Mouse (Mus musculus): ENCODE results near the gene Kxd1.

The Kxd1 gene

GRCm38 (mm10) chr8:70527512-70528181 is at the start of gene Kxd1, which contains the start of gene Fkbp8:
TSS of gene Kxd1 (minus strand) at chr8:70527956.
TSS of gene Fkbp8 (plus strand) at chr8:70527724.
- WGBS = under 1% methylated on average over 60 of the region's 61 CpGs

GRCm38 (mm10) chr8:70577207-70577606 is 49.5 kb upstream of the Kxd1 start:
- 93% methylated on average over 3 of the region's 3 CpGs for WGBS

DNA sequence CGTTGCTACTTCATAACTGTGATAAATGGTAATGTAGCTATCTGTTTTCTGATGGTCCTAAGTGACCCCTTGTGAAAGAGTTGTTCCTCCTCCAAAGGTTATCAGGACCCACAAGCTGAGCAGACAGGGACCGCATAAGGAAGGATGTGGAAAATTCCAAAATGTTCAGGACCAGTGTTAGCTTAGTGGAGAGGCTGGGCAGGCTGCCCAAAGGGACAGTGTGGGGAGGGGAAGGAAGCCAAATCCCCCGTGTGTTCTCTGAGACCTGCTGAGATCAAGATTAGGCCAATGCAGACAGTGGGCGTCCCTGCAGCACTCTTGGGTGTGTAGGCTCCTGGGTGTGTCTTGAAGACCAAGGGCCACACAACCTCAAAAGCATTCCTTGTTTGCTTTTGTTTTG is 47.2 kb upstream of the Kxd1 start:
- 47% methylated on average over 4 of the region's 4 CpGs for WGBS

GRCm38 (mm10) chr8:70570990-70571389 is 43.2 kb upstream of the Kxd1 start:
- 68% methylated on average over 6 of the region's 6 CpGs for WGBS

DNA sequence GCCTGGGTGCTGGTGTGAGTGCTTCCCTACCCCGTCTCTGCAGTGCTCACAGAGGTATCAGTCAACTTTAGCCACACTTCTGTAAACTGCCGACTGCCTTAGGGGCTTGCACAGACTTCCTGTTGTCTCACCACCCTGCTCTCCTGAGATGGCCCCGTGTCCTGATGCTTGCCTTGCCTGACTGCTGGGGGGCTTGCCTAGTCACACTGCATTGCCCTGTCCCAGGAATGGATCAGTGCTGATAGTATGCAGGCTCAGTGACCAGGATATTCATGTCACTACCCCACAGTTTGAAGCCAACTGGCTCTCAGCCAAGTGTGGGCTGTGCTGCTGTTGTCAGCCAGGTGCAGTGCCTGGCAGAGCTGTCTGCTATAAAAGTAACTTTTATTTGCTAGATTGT is 37.8 kb upstream of the Kxd1 start:
- 62% methylated on average over 3 of the region's 3 CpGs for WGBS

GRCm38 (mm10) chr8:70564696-70565235 is 37.0 kb upstream of the Kxd1 start:
- 72% methylated on average over 3 of the region's 3 CpGs for WGBS

- WGBS = 86% methylated on average over 6 of the region's 6 CpGs
These were observed 36.1 kb upstream of the Kxd1 start for GRCm38 (mm10) chr8:70563763-70564387.

DNA sequence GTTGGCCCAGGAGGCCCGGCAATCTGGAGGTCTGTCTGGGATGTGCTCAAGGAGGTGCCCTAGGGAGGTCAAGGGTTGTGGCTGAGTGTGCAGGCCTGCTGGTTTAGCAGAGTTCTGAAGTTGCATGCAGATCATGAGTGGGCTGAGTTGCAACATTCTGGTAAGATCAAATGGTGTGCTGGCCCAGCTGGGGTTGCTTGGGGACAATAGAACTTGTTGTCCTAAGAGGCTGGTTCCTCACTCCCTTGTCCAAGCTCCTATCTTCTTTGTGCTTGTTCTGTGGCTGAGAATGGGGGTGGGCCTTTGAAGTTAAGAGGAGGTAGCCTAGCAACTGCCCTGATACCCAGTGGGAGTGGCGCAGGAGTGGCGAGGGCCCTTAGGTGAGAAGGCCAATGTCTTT is 35.0 kb upstream of the Kxd1 start:
- 83% methylated on average over 3 of the region's 3 CpGs for WGBS

GRCm38 (mm10) chr8:70561809-70562535 is 34.2 kb upstream of the Kxd1 start:
- 72% methylated on average over 7 of the region's 7 CpGs for WGBS

GRCm38 (mm10) chr8:70561357-70561756 is 33.6 kb upstream of the Kxd1 start:
- 48% methylated on average over 4 of the region's 4 CpGs for WGBS

- WGBS = 54% methylated on average over 3 of the region's 3 CpGs
These were observed 32.8 kb upstream of the Kxd1 start for GRCm38 (mm10) chr8:70560564-70560963.

- 56% methylated on average over 2 of the region's 2 CpGs for WGBS
These were observed 32.3 kb upstream of the Kxd1 start for GRCm38 (mm10) chr8:70560096-70560495.

- 66% methylated on average over 3 of the region's 3 CpGs for WGBS
These were observed 31.2 kb upstream of the Kxd1 start for GRCm38 (mm10) chr8:70558983-70559382.

- WGBS = 53% methylated on average over 4 of the region's 4 CpGs
These were observed 30.6 kb upstream of the Kxd1 start for GRCm38 (mm10) chr8:70558334-70558733.

DNA sequence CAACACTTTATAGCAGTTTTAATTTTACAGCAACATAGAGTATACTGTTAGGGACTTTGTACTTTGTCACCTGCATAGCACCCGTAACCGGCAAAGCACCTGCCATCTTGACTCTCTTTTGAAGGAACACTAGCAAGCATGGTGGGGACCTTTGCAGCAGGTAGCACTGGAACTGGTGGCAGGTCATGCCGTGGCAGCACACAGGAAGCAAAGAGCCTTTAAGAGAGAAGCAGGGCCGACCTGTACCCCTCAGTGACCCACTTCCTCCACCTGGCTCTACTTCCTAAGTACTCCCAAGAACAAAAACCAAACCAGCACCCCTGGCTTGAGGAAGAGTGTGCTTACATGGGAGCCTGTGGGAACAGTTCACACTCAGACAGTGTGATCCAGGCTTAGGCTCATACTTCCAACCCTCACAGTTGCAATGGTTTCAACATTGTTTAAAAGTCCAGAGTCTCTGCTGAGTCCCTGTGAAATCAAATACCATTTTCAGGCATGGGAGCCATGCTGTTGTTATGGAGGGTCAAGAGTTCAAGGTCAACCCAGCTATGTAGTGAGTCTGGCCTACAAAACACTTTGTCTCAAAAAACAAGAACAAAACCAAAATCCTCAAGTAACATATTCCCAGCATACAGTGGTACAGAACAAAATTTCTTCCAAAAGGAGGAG is 27.5 kb upstream of the Kxd1 start:
- 94% methylated on average over 4 of the region's 4 CpGs for WGBS

DNA sequence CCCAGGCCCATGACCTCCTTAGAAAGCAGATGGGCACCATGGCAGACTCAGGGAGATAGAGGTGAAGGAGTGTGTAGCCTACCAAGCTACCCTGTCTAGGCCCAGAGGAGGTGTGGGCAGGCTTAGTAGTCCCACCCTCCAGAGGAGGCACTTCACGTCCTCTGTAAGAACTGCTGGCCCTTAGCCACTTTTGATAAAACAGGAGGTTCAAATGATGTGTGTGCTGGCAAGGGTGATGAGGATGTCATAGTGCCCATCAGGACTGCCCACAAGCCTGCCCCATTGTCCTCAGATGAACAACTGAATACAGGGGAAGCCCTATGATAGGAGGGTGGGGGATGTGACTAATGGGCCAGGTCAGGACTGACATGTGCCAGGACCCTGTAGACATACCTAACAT is 25.1 kb upstream of the Kxd1 start:
- WGBS = 17% methylated on average over 1 of the region's 1 CpGs

DNA sequence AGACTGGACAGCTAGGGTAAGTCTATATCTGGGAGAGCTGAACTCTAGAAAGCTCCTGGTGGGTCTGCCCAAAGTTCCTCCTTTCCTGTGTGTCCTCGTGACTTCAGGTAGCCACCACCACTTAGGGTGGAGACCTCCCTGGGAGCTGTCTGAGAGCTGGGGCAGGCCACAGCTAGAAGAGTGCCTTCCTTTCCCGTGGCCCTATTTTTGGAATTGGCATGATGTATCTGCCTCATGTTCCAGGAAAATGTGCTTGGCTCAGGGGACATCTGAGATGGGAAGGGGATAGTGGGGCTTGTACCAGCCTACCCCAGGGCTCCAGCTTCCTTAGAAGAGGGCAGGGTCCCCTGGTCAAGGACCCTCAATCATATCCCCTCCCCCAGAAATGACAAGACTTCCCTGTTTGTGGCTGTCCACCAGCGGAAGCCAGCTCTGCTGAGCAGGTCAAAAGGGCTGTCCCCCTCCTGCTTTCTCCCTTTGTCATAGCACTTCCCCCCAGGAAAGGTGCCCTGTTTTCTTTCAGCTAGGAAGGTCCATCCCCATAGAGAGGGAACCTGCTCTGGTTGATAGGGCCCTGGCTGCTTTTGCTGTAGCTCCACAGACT is 23.9 kb upstream of the Kxd1 start:
- WGBS = 38% methylated on average over 3 of the region's 3 CpGs

DNA sequence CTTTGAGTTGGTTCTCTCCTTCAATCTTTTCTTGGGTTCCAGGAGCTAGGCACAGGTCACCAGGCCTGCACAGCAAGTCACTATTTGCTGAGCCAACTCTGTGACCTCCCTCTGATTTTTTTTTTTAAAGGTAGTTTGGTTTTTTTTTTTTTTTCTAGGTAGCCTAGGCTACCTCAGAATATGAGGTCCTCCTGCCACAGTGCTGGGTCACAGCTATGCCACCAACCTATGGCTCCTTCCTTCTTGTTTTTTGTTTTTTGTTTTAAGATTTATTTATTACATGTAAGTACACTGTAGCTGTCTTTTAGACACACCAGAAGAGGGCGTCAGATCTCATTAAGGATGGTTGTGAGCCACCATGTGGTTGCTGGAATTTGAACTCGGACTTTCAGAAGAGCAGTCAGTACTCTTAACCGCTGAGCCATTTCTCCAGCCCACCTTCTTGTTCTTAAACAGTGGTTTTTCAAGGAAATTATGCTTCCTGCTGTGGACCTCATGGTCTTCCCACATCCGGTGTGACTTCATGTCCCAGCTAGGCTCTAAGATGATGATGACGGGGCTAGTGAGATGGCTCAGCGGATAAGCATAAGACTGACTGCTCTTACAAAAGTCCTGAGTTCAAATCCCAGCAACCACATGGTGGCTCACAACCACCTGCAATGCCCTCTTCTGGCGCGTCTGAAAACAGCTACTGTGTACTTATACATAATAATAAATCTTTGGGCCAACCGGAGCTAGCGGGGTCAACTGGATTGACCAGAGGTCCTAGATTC is 21.8 kb upstream of the Kxd1 start:
- 92% methylated on average over 10 of the region's 10 CpGs for WGBS

DNA sequence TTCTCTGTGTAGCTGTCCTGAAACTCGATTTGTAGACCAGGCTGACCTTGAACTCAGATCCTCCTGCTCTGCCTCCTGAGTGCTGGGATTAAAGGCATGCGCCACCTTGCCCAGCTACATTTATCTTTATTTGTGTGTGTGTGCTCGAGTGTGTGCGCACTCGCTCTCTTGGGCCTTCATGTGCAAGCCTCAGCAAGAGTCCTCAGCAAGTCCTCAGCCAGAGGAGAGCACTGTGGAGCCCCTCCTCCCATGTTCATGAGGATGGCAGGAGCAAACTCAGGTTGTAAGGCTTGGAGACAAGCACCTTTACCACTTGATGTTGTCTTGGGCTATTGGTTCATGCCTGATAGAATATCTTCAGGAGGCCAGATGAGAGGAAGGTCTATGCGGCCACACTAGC is 20.0 kb upstream of the Kxd1 start:
- 95% methylated on average over 6 of the region's 6 CpGs for WGBS

DNA sequence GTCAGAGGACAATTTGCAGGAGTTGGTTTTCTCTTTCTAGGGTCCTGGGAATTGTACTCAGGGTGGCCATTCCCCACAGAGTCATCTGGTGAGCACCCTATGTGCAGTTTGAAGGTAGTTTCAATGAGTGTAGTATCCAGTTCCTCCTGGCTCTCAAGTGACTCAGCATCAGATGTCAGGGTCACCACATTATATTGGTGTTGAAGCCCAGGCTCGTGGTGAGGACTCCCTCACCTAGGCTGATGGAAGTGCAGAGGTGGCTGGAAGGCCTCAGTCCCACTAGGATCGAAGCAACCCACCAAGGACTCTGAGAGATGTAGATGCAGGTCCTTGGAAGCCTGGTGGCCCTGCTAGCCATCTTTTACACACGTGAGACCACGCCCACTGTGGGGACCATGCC is 18.7 kb upstream of the Kxd1 start:
- WGBS = 84% methylated on average over 4 of the region's 4 CpGs

DNA sequence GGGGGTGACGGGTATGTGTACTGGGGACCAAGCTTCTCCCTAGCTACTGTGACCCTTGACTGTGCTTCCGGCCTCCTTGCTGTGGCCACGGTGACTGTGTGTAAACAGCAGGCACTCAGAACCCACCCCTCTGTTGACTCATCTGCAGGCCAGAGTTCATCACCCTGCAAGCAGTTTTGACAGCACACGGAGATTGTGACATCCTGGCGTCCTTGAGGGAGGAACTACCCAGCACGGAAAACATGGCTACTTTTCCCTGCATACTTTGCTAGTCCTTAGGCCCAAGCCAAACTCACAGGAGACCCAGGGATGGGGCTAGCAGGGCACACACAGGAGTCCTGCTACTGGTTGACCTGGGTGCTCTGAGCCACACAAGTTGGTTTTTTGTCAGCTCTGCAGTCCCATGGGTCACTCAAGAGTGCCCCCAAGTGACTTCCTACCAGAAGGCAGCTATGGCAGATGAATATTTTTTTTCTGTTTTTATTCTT is 16.5 kb upstream of the Kxd1 start:
- 67% methylated on average over 6 of the region's 6 CpGs for WGBS

All from cerebral cortex, adult 2 months (tissue).